Mouse (Mus musculus) embryonic facial prominence, embryonic 10.5 days (tissue): ENCODE measurements around the gene Cib1. TPM values are rescaled to one million over a fixed set of nuclear protein-coding genes. Genes with fewer than 3 reads are reported as not detected.

Experiments
- DNase-seq: peaks from one replicate; pipeline ENCODE4 v3.0.0-alpha.2; 2017; ENCODE audit warnings: low spot score
- H3K27ac ChIP-seq: fragments of 300-500 bp; sonication (generic); replicated peaks from 2 replicates; pipeline ENCODE4 v1.5.1; 2016; ENCODE audit warnings: mild to moderate bottlenecking
- H3K27me3 ChIP-seq: fragments of 300-500 bp; sonication (generic); replicated peaks from 2 replicates; pipeline ENCODE4 v1.6.1; 2016; ENCODE audit warnings: low read depth, mild to moderate bottlenecking; ENCODE audit not compliant: poor library complexity, severe bottlenecking
- H3K36me3 ChIP-seq: fragments of 300-500 bp; sonication (generic); replicated peaks from 2 replicates; pipeline ENCODE4 v1.6.1; 2016; ENCODE audit warnings: mild to moderate bottlenecking, moderate library complexity
- H3K4me1 ChIP-seq: fragments of 300-500 bp; sonication (generic); 2 replicates; pipeline ENCODE4 v1.6.1; 2016
- H3K4me3 ChIP-seq: fragments of 300-500 bp; sonication (generic); 2 replicates; pipeline ENCODE4 v1.5.1; 2016; ENCODE audit warnings: mild to moderate bottlenecking, moderate library complexity
- H3K9me3 ChIP-seq: fragments of 300-500 bp; sonication (generic); 2 replicates; pipeline ENCODE4 v1.6.1; 2016; ENCODE audit warnings: mild to moderate bottlenecking
- WGBS: fragments of 180-500 bp; shearing (Covaris S2); methylation state at CpG from one replicate; pipeline ENCODE4 v1.1.7; 2016; 5-methylcytosine and 5-hydroxymethylcytosine counted together
- polyA plus RNA-seq: library from polyadenylated mRNA; unstranded; fragments of >200 nt; fragmentation: Nextera tagmentation; extraction: Ambion mirVana; gene quantifications from 2 replicates; pipeline ENCODE4 v1.2.1, GENCODE M21; 2016

The Cib1 gene
- polyA plus RNA-seq, 1 experiment from 2014 or later, result 70.8 TPM

- H3K27ac ChIP-seq, result peak within 1 kb of the TSS; percentile 91
- no peaks in the 10 kb centered on the region for H3K36me3 ChIP-seq
- DNase-seq, result peak; percentile 94
- H3K27me3 ChIP-seq, result peaks cover 14% of the 10 kb centered on the region; the same call in 1 of the 2 replicates
- peaks cover 59% of the 10 kb centered on the region for H3K4me1 ChIP-seq
- H3K4me3 ChIP-seq, result peak within 1 kb of the TSS; percentile 68
- under 1% methylated on average over 51 of the region's 51 CpGs for WGBS
- H3K9me3 ChIP-seq, result no peaks in the 10 kb centered on the region
These were observed 45.9 kb downstream of the Cib1 start, which contains the start of gene Sema4b for GRCm38 (mm10) chr7:80186531-80187296. Gene Sema4b, plus strand, starts transcription at chr7:80186841.

GRCm38 (mm10) chr7:80186021-80186420 lies 46.6 kb downstream of the Cib1 start:
- H3K4me1 ChIP-seq, result peaks cover 52% of the 10 kb centered on the region
- 15% methylated on average over 8 of the region's 8 CpGs for WGBS
- no peak for DNase-seq

GRCm38 (mm10) chr7:80184968-80185367 lies 47.6 kb downstream of the Cib1 start:
- DNase-seq, result no peak
- no peak overlapping the region for H3K27ac ChIP-seq
- no peaks in the 10 kb centered on the region for H3K9me3 ChIP-seq
- 47% methylated on average over 6 of the region's 6 CpGs for WGBS
- H3K4me1 ChIP-seq, result peaks cover 47% of the 10 kb centered on the region
- peaks cover 14% of the 10 kb centered on the region; the same call in 1 of the 2 replicates for H3K27me3 ChIP-seq
- H3K36me3 ChIP-seq, result no peaks in the 10 kb centered on the region
- H3K4me3 ChIP-seq, result no peak overlapping the region

More at GRCm38 (mm10) chr7:80186021-80186420, 46.6 kb downstream of the Cib1 start:
- Histone ChIP-seq H3K9me3 (no peaks in the 10 kb centered on the region), H3K36me3 (no peaks in the 10 kb centered on the region), H3K4me3 (peak overlapping the region; percentile 68), H3K27ac (peak overlapping the region; percentile 91), H3K27me3 (peaks cover 14% of the 10 kb centered on the region; the same call in 1 of the 2 replicates)

- H3K27ac ChIP-seq, result no peak overlapping the region
- H3K4me3 ChIP-seq, result no peak overlapping the region
- H3K27me3 ChIP-seq, result peaks cover 14% of the 10 kb centered on the region; the same call in 1 of the 2 replicates
- H3K36me3 ChIP-seq, result no peaks in the 10 kb centered on the region
- 77% methylated on average over 4 of the region's 4 CpGs for WGBS
- DNase-seq, result no peak
- H3K4me1 ChIP-seq, result peaks cover 45% of the 10 kb centered on the region
- H3K9me3 ChIP-seq, result no peaks in the 10 kb centered on the region
These were observed 48.1 kb downstream of the Cib1 start for GRCm38 (mm10) chr7:80184551-80184950.

- no peaks in the 10 kb centered on the region for H3K9me3 ChIP-seq
- 55% methylated on average over 5 of the region's 5 CpGs for WGBS
- H3K27me3 ChIP-seq, result peaks cover 14% of the 10 kb centered on the region; the same call in 1 of the 2 replicates
- peaks cover 39% of the 10 kb centered on the region for H3K4me1 ChIP-seq
- no peak overlapping the region for H3K4me3 ChIP-seq
- no peaks in the 10 kb centered on the region for H3K36me3 ChIP-seq
- DNase-seq, result no peak
- peak overlapping the region; percentile 44; the same call in 1 of the 2 replicates for H3K27ac ChIP-seq
These were observed 48.6 kb downstream of the Cib1 start for GRCm38 (mm10) chr7:80183969-80184368.

- no peak for DNase-seq
- no peak overlapping the region for H3K4me3 ChIP-seq
- H3K27ac ChIP-seq, result no peak overlapping the region
- WGBS, result 94% methylated on average over 1 of the region's 1 CpGs
- peaks cover 14% of the 10 kb centered on the region; the same call in 1 of the 2 replicates for H3K27me3 ChIP-seq
- no peaks in the 10 kb centered on the region for H3K36me3 ChIP-seq
- H3K9me3 ChIP-seq, result no peaks in the 10 kb centered on the region
- H3K4me1 ChIP-seq, result peaks cover 34% of the 10 kb centered on the region
These were observed 49.1 kb downstream of the Cib1 start for GRCm38 (mm10) chr7:80183466-80183865.

- DNase-seq, result no peak
- no peaks in the 10 kb centered on the region for H3K9me3 ChIP-seq
- H3K4me3 ChIP-seq, result no peak overlapping the region
These were observed 50.5 kb downstream of the Cib1 start for GRCm38 (mm10) chr7:80182139-80182538.

GRCm38 (mm10) chr7:80181078-80181477 lies 51.5 kb downstream of the Cib1 start:
- Histone ChIP-seq H3K4me1 (peaks cover 12% of the 10 kb centered on the region), H3K27ac (no peak overlapping the region), H3K9me3 (no peaks in the 10 kb centered on the region), H3K36me3 (no peaks in the 10 kb centered on the region), H3K4me3 (no peak overlapping the region), H3K27me3 (peaks cover 2% of the 10 kb centered on the region; the same call in 1 of the 2 replicates)
- no peak for DNase-seq
- 76% methylated on average over 2 of the region's 2 CpGs for WGBS

More at GRCm38 (mm10) chr7:80182139-80182538, 50.5 kb downstream of the Cib1 start:
- no peaks in the 10 kb centered on the region for H3K36me3 ChIP-seq
- peaks cover 22% of the 10 kb centered on the region for H3K4me1 ChIP-seq
- peaks cover 13% of the 10 kb centered on the region; the same call in 1 of the 2 replicates for H3K27me3 ChIP-seq
- no peak overlapping the region for H3K27ac ChIP-seq

- H3K27me3 ChIP-seq, result no peaks in the 10 kb centered on the region
- WGBS, result 67% methylated on average over 3 of the region's 3 CpGs
- H3K36me3 ChIP-seq, result no peaks in the 10 kb centered on the region
- no peak overlapping the region for H3K27ac ChIP-seq
- DNase-seq, result no peak
- no peak overlapping the region for H3K4me3 ChIP-seq
- H3K4me1 ChIP-seq, result peaks cover 7% of the 10 kb centered on the region; the same call in 1 of the 2 replicates
- H3K9me3 ChIP-seq, result no peaks in the 10 kb centered on the region
These were observed 52.4 kb downstream of the Cib1 start for GRCm38 (mm10) chr7:80180202-80180601.

- no peaks in the 10 kb centered on the region for H3K27me3 ChIP-seq
- no peak overlapping the region for H3K27ac ChIP-seq
- H3K36me3 ChIP-seq, result no peaks in the 10 kb centered on the region
- WGBS, result 87% methylated on average over 6 of the region's 6 CpGs
- DNase-seq, result no peak
- no peak overlapping the region for H3K4me3 ChIP-seq
- H3K4me1 ChIP-seq, result peaks cover 3% of the 10 kb centered on the region; the same call in 1 of the 2 replicates
- H3K9me3 ChIP-seq, result no peaks in the 10 kb centered on the region
These were observed 52.8 kb downstream of the Cib1 start for GRCm38 (mm10) chr7:80179790-80180189.

GRCm38 (mm10) chr7:80179327-80179726 lies 53.3 kb downstream of the Cib1 start:
- H3K4me3 ChIP-seq, result no peak overlapping the region
- no peak overlapping the region for H3K27ac ChIP-seq
- 91% methylated on average over 6 of the region's 6 CpGs for WGBS
- no peaks in the 10 kb centered on the region for H3K36me3 ChIP-seq
- DNase-seq, result no peak
- no peaks in the 10 kb centered on the region for H3K27me3 ChIP-seq
- 0 out of 2 replicates have a peak, but pooled peaks cover 3% of the 10 kb centered on the region for H3K4me1 ChIP-seq
- no peaks in the 10 kb centered on the region for H3K9me3 ChIP-seq

- H3K4me1 ChIP-seq, result no peaks in the 10 kb centered on the region
- no peaks in the 10 kb centered on the region for H3K27me3 ChIP-seq
- no peak overlapping the region for H3K27ac ChIP-seq
- no peak overlapping the region for H3K4me3 ChIP-seq
- 89% methylated on average over 10 of the region's 10 CpGs for WGBS
- H3K9me3 ChIP-seq, result no peaks in the 10 kb centered on the region
- no peak for DNase-seq
- no peaks in the 10 kb centered on the region for H3K36me3 ChIP-seq
These were observed 54.4 kb downstream of the Cib1 start for GRCm38 (mm10) chr7:80178037-80178729.
